ENCODE assay signal across 15 mouse cellular contexts in genomic region chr7:16761630-16762029, GRCm38 (mm10). TPM values are rescaled to one million over a fixed set of nuclear protein-coding genes. Genes with fewer than 3 reads are reported as not detected.
DNase-seq lines count a peak whose midpoint lies in the region; ATAC-seq and TF ChIP-seq lines count a peak whose summit lies in the region.
"Had no signal": no experiment of that assay in that cellular context is flagged by ENCODE, and none has a peak within 500 bp of the region (broad histone marks: within the 10 kb centered on the region; RNA-seq: fewer than 3 reads in every experiment).

No protein-coding gene starts in this region.

- H3K4me3 ChIP-seq in gastrocnemius, adult 2 months, result peak overlapping the region; percentile 36
- no peak overlapping the region for H3K4me3 ChIP-seq in kidney, postnatal 0 days (replicated peaks; ENCODE audit: low read depth, low read length)
- no peak overlapping the region for H3K4me3 ChIP-seq in limb, embryonic 15.5 days
- H3K4me3 ChIP-seq: liver, embryonic 15.5 days; midbrain, embryonic 13.5 days had no signal

- intact Hi-C loops in gastrocnemius, adult 2 months (cut with DNase I), result loop anchor here (2.0 kb wide), 1 partner anchor 19 kb away; the partner anchor contains the start of gene Slc1a5

- H3K27me3 ChIP-seq in kidney, postnatal 0 days (ENCODE audit: insufficient read depth, low read length), result no peaks in the 10 kb centered on the region
- no peaks in the 10 kb centered on the region for H3K27me3 ChIP-seq in limb, embryonic 15.5 days
- H3K27me3 ChIP-seq: midbrain, embryonic 13.5 days had no signal

- TF ChIP-seq CTCF in gastrocnemius, adult 2 months (IDR thresholded peaks at IDR 0.05), result no peak
- TF ChIP-seq CTCF in kidney, postnatal 0 days (IDR thresholded peaks at IDR 0.05; ENCODE audit: low read depth), result no peak

- no peaks in the 10 kb centered on the region for H3K9me3 ChIP-seq in kidney, postnatal 0 days (replicated peaks; ENCODE audit: low read length)
- no peaks in the 10 kb centered on the region for H3K9me3 ChIP-seq in limb, embryonic 15.5 days
- H3K9me3 ChIP-seq: liver, embryonic 15.5 days; midbrain, embryonic 13.5 days had no signal

- no peaks in the 10 kb centered on the region for H3K36me3 ChIP-seq in kidney, postnatal 0 days (ENCODE audit: insufficient read depth, low read length)
- no peaks in the 10 kb centered on the region for H3K36me3 ChIP-seq in limb, embryonic 15.5 days
- H3K36me3 ChIP-seq: liver, embryonic 15.5 days; midbrain, embryonic 13.5 days had no signal

- 50% methylated on average over 5 of the region's 5 CpGs for WGBS in kidney, postnatal 0 days
- 18% methylated on average over 5 of the region's 5 CpGs for WGBS in limb, embryonic 15.5 days

- H3K9ac ChIP-seq in kidney, postnatal 0 days (ENCODE audit: low read depth, low read length), result no peak overlapping the region
- H3K9ac ChIP-seq in limb, embryonic 15.5 days, result no peak overlapping the region
- H3K9ac ChIP-seq: liver, embryonic 15.5 days; midbrain, embryonic 13.5 days had no signal

- H3K4me1 ChIP-seq in kidney, postnatal 0 days (replicated peaks; ENCODE audit: insufficient read depth, low read length), result no peaks in the 10 kb centered on the region
- H3K4me1 ChIP-seq in limb, embryonic 15.5 days, result peaks cover 11% of the 10 kb centered on the region
- H3K4me1 ChIP-seq: liver, embryonic 15.5 days had no signal

- peak overlapping the region; percentile 89 for H3K27ac ChIP-seq in gastrocnemius, adult 2 months
- H3K27ac ChIP-seq in kidney, postnatal 0 days, result peak overlapping the region; percentile 65
- H3K27ac ChIP-seq in limb, embryonic 15.5 days, result peak overlapping the region; percentile 78
- H3K27ac ChIP-seq: liver, embryonic 15.5 days; midbrain, embryonic 13.5 days had no signal

- peak; percentile 43 for DNase-seq in gastrocnemius, adult 2 months
- no peak for DNase-seq in gastrocnemius, adult 8-10 months (ENCODE audit: low spot score in 2 of 2)
- DNase-seq in kidney, postnatal 0 days (ENCODE audit: low spot score), result peak; percentile 24
- DNase-seq in kidney, postnatal 36 days, result no peak
- peak; percentile 35 for DNase-seq in adipocyte (ENCODE audit: low spot score)
- no peak for DNase-seq in retina, postnatal 1 day
- DNase-seq: cerebellum, adult 11 months had no signal

- 0 out of 2 replicates have a peak, but pooled peaks have one; percentile 7 for ATAC-seq in kidney, postnatal 0 days (replicated peaks; ENCODE audit: low FRiP score, low read depth)
- ATAC-seq in limb, embryonic 15.5 days (ENCODE audit: insufficient number of reproducible peaks, low FRiP score, low TSS enrichment, low read depth), result no peak
- no peak for ATAC-seq in inflammation-experienced regulatory T-cells, adult 6 months
- ATAC-seq: midbrain, embryonic 13.5 days had no signal

- no peak overlapping the region for H3K4me2 ChIP-seq in kidney, postnatal 0 days (ENCODE audit: low read length)
- no peak overlapping the region for H3K4me2 ChIP-seq in limb, embryonic 15.5 days
- H3K4me2 ChIP-seq: liver, embryonic 15.5 days; midbrain, embryonic 13.5 days had no signal

RNA-seq across cellular contexts. Expression of gene Slc1a5, which starts 19.5 kb away (rescaled TPM):
- total RNA-seq in gastrocnemius, adult 2 months (2021), result 10 to 100 TPM; 11.0 to 14.6 TPM
- total RNA-seq in gastrocnemius, adult 8-10 months (2022), result 10 to 100 TPM in 3 of 4 experiments, 1 to 10 TPM in 1; 8.7 to 30.2 (median 14.9) TPM
- polyA plus RNA-seq in kidney, postnatal 0 days (2015; fragmentation: Nextera tagmentation; extraction: Ambion mirVana), result 49.0 and 55.8 TPM in 2 replicates
- polyA plus RNA-seq in limb, embryonic 15.5 days (2015; fragmentation: Nextera tagmentation; extraction: Ambion mirVana), result 32.5 and 39.5 TPM in 2 replicates
- polyA plus RNA-seq in inflammation-experienced regulatory T-cells, adult 6 months (2017; shearing (Covaris generic)), result 100 to 1,000 TPM; 134 to 155 (median 155) TPM

RNA-seq across cellular contexts. Expression of gene Ap2s1, which starts 23.4 kb away (rescaled TPM):
- total RNA-seq in gastrocnemius, adult 2 months (2021), result 10 to 100 TPM; 49.6 to 56.4 TPM
- total RNA-seq in gastrocnemius, adult 8-10 months (2022), result 10 to 100 TPM; 37.0 to 54.4 (median 47.1) TPM
- 262 and 263 TPM in 2 replicates for polyA plus RNA-seq in kidney, postnatal 0 days (2015; fragmentation: Nextera tagmentation; extraction: Ambion mirVana)
- polyA plus RNA-seq in limb, embryonic 15.5 days (2015; fragmentation: Nextera tagmentation; extraction: Ambion mirVana), result 253 and 283 TPM in 2 replicates
- polyA plus RNA-seq in inflammation-experienced regulatory T-cells, adult 6 months (2017; shearing (Covaris generic)), result 100 to 1,000 TPM in 1 of 3 experiments, 10 to 100 TPM in 2; 62.5 to 127 (median 72.4) TPM

RNA-seq across cellular contexts. Expression of gene Ceacam9, which starts 39.9 kb away (rescaled TPM):
- not detected for total RNA-seq in gastrocnemius, adult 2 months (2021)
- total RNA-seq in gastrocnemius, adult 8-10 months (2022), result not detected
- not detected in 2 replicates for polyA plus RNA-seq in kidney, postnatal 0 days (2015; fragmentation: Nextera tagmentation; extraction: Ambion mirVana)
- polyA plus RNA-seq in limb, embryonic 15.5 days (2015; fragmentation: Nextera tagmentation; extraction: Ambion mirVana), result not detected in 2 replicates
- not detected for polyA plus RNA-seq in inflammation-experienced regulatory T-cells, adult 6 months (2017; shearing (Covaris generic))
- total RNA-seq: adrenal gland, adult 2 months; gastrocnemius, postnatal 10 days had no signal
- polyA plus RNA-seq: adrenal gland, adult 2 months; liver, embryonic 15.5 days; midbrain, embryonic 13.5 days; neural tube, embryonic 11.5 days; stomach, embryonic 14.5 days had no signal

RNA-seq across cellular contexts. Expression of gene Strn4, which starts 54.1 kb away (rescaled TPM):
- total RNA-seq in gastrocnemius, adult 2 months (2021), result 10 to 100 TPM; 16.2 to 16.6 TPM
- total RNA-seq in gastrocnemius, adult 8-10 months (2022), result 10 to 100 TPM; 11.0 to 15.6 (median 14.0) TPM
- polyA plus RNA-seq in kidney, postnatal 0 days (2015; fragmentation: Nextera tagmentation; extraction: Ambion mirVana), result 65.4 and 71.2 TPM in 2 replicates
- 85.8 and 96.1 TPM in 2 replicates for polyA plus RNA-seq in limb, embryonic 15.5 days (2015; fragmentation: Nextera tagmentation; extraction: Ambion mirVana)
- 10 to 100 TPM; 16.1 to 24.1 (median 19.7) TPM for polyA plus RNA-seq in inflammation-experienced regulatory T-cells, adult 6 months (2017; shearing (Covaris generic))

RNA-seq across cellular contexts. Expression of gene Fkrp, which starts 54.9 kb away (rescaled TPM):
- total RNA-seq in gastrocnemius, adult 2 months (2021), result 10 to 100 TPM; 51.2 to 58.3 TPM
- total RNA-seq in gastrocnemius, adult 8-10 months (2022), result 10 to 100 TPM; 55.5 to 67.9 (median 62.9) TPM
- polyA plus RNA-seq in kidney, postnatal 0 days (2015; fragmentation: Nextera tagmentation; extraction: Ambion mirVana), result 31.0 and 32.0 TPM in 2 replicates
- polyA plus RNA-seq in limb, embryonic 15.5 days (2015; fragmentation: Nextera tagmentation; extraction: Ambion mirVana), result 25.8 and 27.1 TPM in 2 replicates
- 1 to 10 TPM; 5.7 to 9.6 (median 8.9) TPM for polyA plus RNA-seq in inflammation-experienced regulatory T-cells, adult 6 months (2017; shearing (Covaris generic))

Comparison
In these comparisons a context has a peak if more than half of its experiments do, and no peak if none do; other contexts are left out.
1. DNase-seq: peak in gastrocnemius, adult 2 months (single experiment), kidney, postnatal 0 days (single experiment) and adipocyte (single experiment); none in gastrocnemius, adult 8-10 months (0 of 2), kidney, postnatal 36 days (0 of 2) and retina, postnatal 1 day (single experiment).
2. Peak in every context shown above with its lines, with median percentiles within 50 percentile points of each other: H3K27ac ChIP-seq.